Mouse (Mus musculus): ENCODE measurements around the gene Gm2832. TPM values are rescaled to one million over a fixed set of nuclear protein-coding genes. Genes with fewer than 3 reads are reported as not detected.
"Not testable (repeated sequence)": the region's sequence is repeated elsewhere in the genome, so short reads cannot be mapped to it uniquely, and the experiment has no call there.

Gm2832 gene
- total RNA-seq (2014; rRNA removed) (not detected in 2 replicates), polyA plus RNA-seq (2012; rRNA removed) (not detected in 2 replicates)

- 91% methylated on average over 2 of the region's 3 CpGs for WGBS
- DNase-seq (ENCODE audit: extremely low read depth, low read depth, low spot score): not testable (repeated sequence)
Measured at GRCm38 (mm10) chr14:41278505-41278904, at the start of gene Gm2832. Gm2832 (plus strand) TSS chr14:41278805.

GRCm38 (mm10) chr14:41263296-41263695 is 15.3 kb upstream of the Gm2832 start:
- H3K4me3 ChIP-seq (ENCODE audit: insufficient read depth, low read depth, low read length); DNase-seq (ENCODE audit: extremely low read depth, low read depth, low spot score); H3K36me3 ChIP-seq (ENCODE audit: control insufficient read depth, insufficient read depth, low read length); H3K9ac ChIP-seq (ENCODE audit: low read depth, low read length); H3K27ac ChIP-seq (replicated peaks; ENCODE audit: insufficient read depth, low read depth, low read length); H3K4me1 ChIP-seq (ENCODE audit: control insufficient read depth, insufficient read depth, low read length); H3K79me2 ChIP-seq (ENCODE audit: control insufficient read depth, insufficient read depth, low read length); H3K27me3 ChIP-seq (ENCODE audit: control insufficient read depth, insufficient read depth, low read length): not testable (repeated sequence)
- WGBS: 36% methylated on average over 4 of the region's 4 CpGs

More at GRCm38 (mm10) chr14:41278505-41278904, at the start of gene Gm2832:
- not testable (repeated sequence) for H3K79me2 ChIP-seq (ENCODE audit: control insufficient read depth, insufficient read depth, low read length); H3K9ac ChIP-seq (ENCODE audit: low read depth, low read length); H3K4me3 ChIP-seq (ENCODE audit: insufficient read depth, low read depth, low read length); H3K36me3 ChIP-seq (ENCODE audit: control insufficient read depth, insufficient read depth, low read length); H3K27ac ChIP-seq (replicated peaks; ENCODE audit: insufficient read depth, low read depth, low read length); H3K4me1 ChIP-seq (ENCODE audit: control insufficient read depth, insufficient read depth, low read length); H3K27me3 ChIP-seq (ENCODE audit: control insufficient read depth, insufficient read depth, low read length)

GRCm38 (mm10) chr14:41263853-41264755 is 14.5 kb upstream of the Gm2832 start:
- not testable (repeated sequence) for H3K4me1 ChIP-seq (ENCODE audit: control insufficient read depth, insufficient read depth, low read length); H3K27me3 ChIP-seq (ENCODE audit: control insufficient read depth, insufficient read depth, low read length); H3K27ac ChIP-seq (replicated peaks; ENCODE audit: insufficient read depth, low read depth, low read length); H3K9ac ChIP-seq (ENCODE audit: low read depth, low read length); DNase-seq (ENCODE audit: extremely low read depth, low read depth, low spot score); H3K4me3 ChIP-seq (ENCODE audit: insufficient read depth, low read depth, low read length); H3K36me3 ChIP-seq (ENCODE audit: control insufficient read depth, insufficient read depth, low read length); H3K79me2 ChIP-seq (ENCODE audit: control insufficient read depth, insufficient read depth, low read length)
- WGBS: 11% methylated on average over 26 of the region's 29 CpGs

GRCm38 (mm10) chr14:41264756-41265566 is 13.6 kb upstream of the Gm2832 start:
- peak; percentile 31; the same call in 1 of the 2 replicates for TF ChIP-seq CTCF (IDR thresholded peaks at IDR 0.05; ENCODE audit: low read depth, low read length)
- peak; percentile 4 for DNase-seq (ENCODE audit: extremely low read depth, low read depth, low spot score)
- not testable (repeated sequence) for H3K36me3 ChIP-seq (ENCODE audit: control insufficient read depth, insufficient read depth, low read length); H3K9ac ChIP-seq (ENCODE audit: low read depth, low read length); H3K4me3 ChIP-seq (ENCODE audit: insufficient read depth, low read depth, low read length); H3K27ac ChIP-seq (replicated peaks; ENCODE audit: insufficient read depth, low read depth, low read length); H3K79me2 ChIP-seq (ENCODE audit: control insufficient read depth, insufficient read depth, low read length); H3K4me1 ChIP-seq (ENCODE audit: control insufficient read depth, insufficient read depth, low read length); H3K27me3 ChIP-seq (ENCODE audit: control insufficient read depth, insufficient read depth, low read length)
- WGBS: under 1% methylated on average over 27 of the region's 36 CpGs

- H3K9ac ChIP-seq (ENCODE audit: low read depth, low read length); H3K27ac ChIP-seq (replicated peaks; ENCODE audit: insufficient read depth, low read depth, low read length); DNase-seq (ENCODE audit: extremely low read depth, low read depth, low spot score); H3K27me3 ChIP-seq (ENCODE audit: control insufficient read depth, insufficient read depth, low read length); H3K36me3 ChIP-seq (ENCODE audit: control insufficient read depth, insufficient read depth, low read length); H3K4me3 ChIP-seq (ENCODE audit: insufficient read depth, low read depth, low read length); H3K4me1 ChIP-seq (ENCODE audit: control insufficient read depth, insufficient read depth, low read length); H3K79me2 ChIP-seq (ENCODE audit: control insufficient read depth, insufficient read depth, low read length): not testable (repeated sequence)
- 44% methylated on average over 1 of the region's 1 CpGs for WGBS
Measured at GRCm38 (mm10) chr14:41285965-41286364, 7.4 kb downstream of the Gm2832 start.

Other genes with a start within 250 kb of the Gm2832 start
- not detected in 2 replicates for gene Dydc2, start 209.6 kb upstream of the Gm2832 start, total RNA-seq (2014; rRNA removed)
- gene Dydc2, start 209.6 kb upstream of the Gm2832 start, polyA plus RNA-seq (2012; rRNA removed): not detected in 2 replicates
- not detected in 2 replicates for gene Dydc1, start 205.9 kb upstream of the Gm2832 start, total RNA-seq (2014; rRNA removed)
- not detected in 2 replicates for gene Dydc1, start 205.9 kb upstream of the Gm2832 start, polyA plus RNA-seq (2012; rRNA removed)
- gene Mat1a, start 173.8 kb upstream of the Gm2832 start, total RNA-seq (2014; rRNA removed): 2,681 and 2,768 TPM in 2 replicates
- gene Mat1a, start 173.8 kb upstream of the Gm2832 start, polyA plus RNA-seq (2012; rRNA removed): 1,412 and 1,958 TPM in 2 replicates
- gene Sftpa1, start 147.0 kb upstream of the Gm2832 start, total RNA-seq (2014; rRNA removed): 0.40 and 0.46 TPM in 2 replicates
- 0.17 and 0.48 TPM in 2 replicates for gene Sftpa1, start 147.0 kb upstream of the Gm2832 start, polyA plus RNA-seq (2012; rRNA removed)
- 199 and 293 TPM in 2 replicates for gene Mbl1, start 127.3 kb upstream of the Gm2832 start, total RNA-seq (2014; rRNA removed)
- gene Mbl1, start 127.3 kb upstream of the Gm2832 start, polyA plus RNA-seq (2012; rRNA removed): 92.4 and 106 TPM in 2 replicates
- gene Sftpd, start 93.7 kb upstream of the Gm2832 start, total RNA-seq (2014; rRNA removed): 0.20 and 0.28 TPM in 2 replicates
- gene Sftpd, start 93.7 kb upstream of the Gm2832 start, polyA plus RNA-seq (2012; rRNA removed): not detected in 2 replicates
- gene Gm5798, start 69.8 kb downstream of the Gm2832 start, total RNA-seq (2014; rRNA removed): not detected in 2 replicates
- gene Gm5798, start 69.8 kb downstream of the Gm2832 start, polyA plus RNA-seq (2012; rRNA removed): not detected in 2 replicates
- not detected in 2 replicates for gene Gm7945, start 107.6 kb downstream of the Gm2832 start, total RNA-seq (2014; rRNA removed)
- gene Gm7945, start 107.6 kb downstream of the Gm2832 start, polyA plus RNA-seq (2012; rRNA removed): not detected in 2 replicates
- gene Gm6482, start 129.5 kb downstream of the Gm2832 start, total RNA-seq (2014; rRNA removed): not detected in 2 replicates
- not detected in 2 replicates for gene Gm6482, start 129.5 kb downstream of the Gm2832 start, polyA plus RNA-seq (2012; rRNA removed)
- not detected in 2 replicates for gene Gm7954, start 174.7 kb downstream of the Gm2832 start, total RNA-seq (2014; rRNA removed)
- gene Gm7954, start 174.7 kb downstream of the Gm2832 start, polyA plus RNA-seq (2012; rRNA removed): not detected in 2 replicates
- not detected in 2 replicates for gene Gm3486, start 210.7 kb downstream of the Gm2832 start, total RNA-seq (2014; rRNA removed)
- gene Gm3486, start 210.7 kb downstream of the Gm2832 start, polyA plus RNA-seq (2012; rRNA removed): not detected in 2 replicates